Mouse (Mus musculus): ENCODE results near the gene Cecr2. TPM values are rescaled to one million over a fixed set of nuclear protein-coding genes. Genes with fewer than 3 reads are reported as not detected.
"Not testable (repeated sequence)": the region's sequence is repeated elsewhere in the genome, so short reads cannot be mapped to it uniquely, and the experiment has no call there.

The Cecr2 gene
- total RNA-seq, 2 experiments from 2014 or later: 2.3 to 3.0 TPM

DNA sequence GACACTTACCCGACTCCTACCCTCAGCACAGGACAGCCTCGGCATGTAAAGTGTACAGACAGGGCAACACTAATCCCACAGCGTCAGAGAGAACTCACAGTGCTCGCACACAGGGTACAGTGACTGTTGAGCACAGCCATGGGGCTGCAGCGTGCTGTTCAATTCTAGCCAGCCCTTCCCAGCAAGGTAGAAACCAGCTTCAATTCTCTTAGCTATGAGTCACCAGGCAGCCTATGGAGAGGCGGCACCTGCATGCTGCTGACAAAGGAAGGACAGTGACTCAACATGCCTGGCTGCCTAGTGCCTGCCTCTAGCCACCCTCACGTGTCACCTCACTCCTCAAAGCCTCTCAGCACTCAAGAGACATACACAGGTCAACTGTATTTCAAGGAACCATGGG lies 131.8 kb downstream of the Cecr2 start:
- DNase-seq (ENCODE audit: low spot score in 2 of 2): no peak
- intact Hi-C loops (cut with DNase I): no loop called here

DNA sequence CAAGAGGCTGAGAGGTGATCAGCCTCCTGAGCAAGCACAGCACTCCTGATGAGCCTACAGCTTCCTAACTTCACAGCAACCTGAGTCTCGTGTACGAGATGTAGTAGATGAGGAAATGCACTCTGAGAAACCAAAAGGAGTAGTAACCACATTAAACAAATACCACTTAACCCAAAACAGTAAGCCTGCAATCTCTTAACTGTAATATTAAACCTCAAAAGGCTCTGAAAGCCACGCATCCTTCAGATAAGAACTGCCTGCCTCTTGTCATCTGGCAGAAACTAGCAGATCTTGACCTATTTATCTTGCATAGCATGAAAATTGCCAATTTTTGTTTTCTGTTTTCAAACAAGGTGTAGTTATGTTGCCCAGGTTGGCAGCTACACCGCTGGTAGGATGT lies 132.7 kb downstream of the Cecr2 start:
- intact Hi-C loops (cut with DNase I): no loop called here
- no peak for DNase-seq (ENCODE audit: low spot score in 2 of 2)

DNA sequence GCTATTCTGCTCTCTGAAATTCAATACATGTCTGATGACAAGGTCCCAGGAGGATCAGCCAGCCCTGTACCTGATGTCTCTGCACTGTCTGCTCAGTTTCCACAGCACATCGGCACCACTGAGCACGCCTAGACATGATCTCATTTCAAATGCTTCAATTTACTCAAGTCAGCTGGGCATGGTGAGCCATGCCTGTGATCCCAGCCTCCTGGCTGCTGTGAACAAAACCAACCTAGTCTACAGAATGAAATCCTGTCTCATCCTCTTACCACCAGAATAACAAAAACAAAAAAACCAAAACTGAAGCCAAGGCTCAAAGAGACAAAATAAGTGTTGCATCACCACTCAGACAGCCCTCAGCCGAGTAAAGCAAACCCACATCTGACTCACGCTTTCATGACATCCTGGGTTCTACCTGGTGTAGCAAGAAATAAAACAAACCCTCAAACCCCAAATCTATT lies 133.4 kb downstream of the Cecr2 start:
- no peak for DNase-seq (ENCODE audit: low spot score in 2 of 2)
- intact Hi-C loops (cut with DNase I): no loop called here

DNA sequence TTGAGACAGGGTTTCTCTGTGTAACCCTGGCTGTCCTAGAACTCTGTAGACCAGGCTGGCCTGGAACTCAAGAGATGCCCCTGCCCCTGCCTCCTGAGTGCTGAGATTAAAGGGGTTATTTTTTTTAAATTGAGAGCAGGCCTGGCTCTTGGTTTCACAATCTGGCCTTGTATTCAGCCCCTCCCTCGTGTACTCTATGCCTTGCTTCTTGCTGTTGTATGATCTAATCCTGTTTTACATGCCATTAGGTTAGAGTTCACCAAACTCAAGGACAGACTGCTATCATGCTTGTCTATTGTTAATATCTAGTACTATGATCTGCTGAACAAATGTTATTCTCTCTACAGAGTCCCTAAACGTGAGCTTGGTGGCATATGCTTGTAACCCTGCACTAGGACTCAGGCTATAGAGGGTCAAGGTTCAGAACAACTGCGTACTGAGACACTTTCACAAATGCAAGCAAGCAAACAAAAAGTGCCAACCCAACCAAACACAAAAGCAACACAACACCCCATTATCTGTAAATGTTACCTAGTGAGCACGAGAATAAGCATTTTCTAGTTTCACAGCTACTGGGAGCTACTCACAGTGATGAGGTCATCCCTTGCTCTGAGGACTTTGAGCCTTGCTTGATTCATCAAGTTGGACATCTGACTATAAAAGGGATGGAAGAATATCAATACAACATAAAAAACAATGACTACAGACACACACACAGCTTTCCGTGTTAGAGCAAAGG lies 141.0 kb downstream of the Cecr2 start:
- intact Hi-C loops (cut with DNase I): no loop called here
- no peak for DNase-seq (ENCODE audit: low spot score in 2 of 2)

DNA sequence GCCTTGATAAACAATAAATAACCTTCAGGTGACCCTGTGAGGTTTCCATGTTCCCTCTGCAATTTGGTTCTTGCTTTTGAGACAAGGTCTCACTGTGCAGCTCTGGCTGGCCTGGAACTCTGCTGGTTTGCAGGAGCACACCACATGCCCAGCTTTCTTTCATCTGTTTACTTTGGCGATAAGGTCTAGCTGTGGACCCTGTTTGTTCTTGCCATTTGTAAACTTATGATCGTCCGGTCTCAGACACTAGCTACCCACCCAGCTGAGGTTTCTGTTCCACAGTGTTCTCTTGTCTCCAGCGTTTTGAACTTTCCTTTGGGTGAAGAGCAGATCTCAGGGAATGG lies 141.5 kb downstream of the Cecr2 start:
- intact Hi-C loops (cut with DNase I): no loop called here
- DNase-seq (ENCODE audit: low spot score in 2 of 2): no peak

DNA sequence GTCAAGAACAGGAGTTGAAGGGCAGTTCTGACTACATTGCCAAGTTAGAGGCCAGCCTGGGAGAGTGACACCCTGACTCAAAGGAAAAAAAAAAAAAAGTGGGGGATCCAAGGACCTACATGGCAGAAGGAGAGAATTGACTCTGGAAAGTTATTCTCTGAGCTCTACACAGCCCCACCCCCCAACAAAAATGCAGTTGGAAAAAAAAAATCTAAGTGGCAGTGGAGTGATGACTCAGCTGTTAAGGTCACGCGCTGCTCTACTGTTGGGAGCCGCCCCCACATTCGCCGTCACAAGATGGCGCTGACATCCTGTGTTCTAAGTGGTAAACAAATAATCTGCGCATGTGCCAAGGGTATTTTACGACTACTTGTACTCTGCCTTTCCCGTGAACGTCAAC lies 145.8 kb downstream of the Cecr2 start:
- intact Hi-C loops (cut with DNase I): not testable (repeated sequence)

DNA sequence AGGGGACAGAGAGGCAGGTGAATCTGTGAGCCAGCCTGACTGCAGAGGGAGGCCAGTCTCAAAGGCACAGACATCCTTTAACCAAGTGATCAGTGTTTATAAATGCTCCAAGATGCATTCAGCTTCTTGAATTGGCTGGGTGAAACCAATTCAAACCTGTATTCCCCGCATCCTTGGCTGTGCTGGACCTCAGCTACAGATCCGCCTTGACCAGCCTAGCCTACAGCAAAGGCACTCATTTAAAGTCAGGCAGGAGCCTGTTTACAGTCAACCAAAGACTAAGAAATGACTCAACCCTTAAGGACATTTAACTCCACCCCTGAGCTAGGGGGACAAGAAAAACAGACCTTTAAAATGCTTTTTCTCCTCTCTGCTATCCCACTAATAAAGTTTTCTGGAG lies 153.1 kb downstream of the Cecr2 start:
- intact Hi-C loops (cut with DNase I): no loop called here
- no peak for DNase-seq (ENCODE audit: low spot score in 2 of 2)

More for the DNA sequence above, 145.8 kb downstream of the Cecr2 start:
- not testable (repeated sequence) for DNase-seq (ENCODE audit: low spot score in 2 of 2)

DNA sequence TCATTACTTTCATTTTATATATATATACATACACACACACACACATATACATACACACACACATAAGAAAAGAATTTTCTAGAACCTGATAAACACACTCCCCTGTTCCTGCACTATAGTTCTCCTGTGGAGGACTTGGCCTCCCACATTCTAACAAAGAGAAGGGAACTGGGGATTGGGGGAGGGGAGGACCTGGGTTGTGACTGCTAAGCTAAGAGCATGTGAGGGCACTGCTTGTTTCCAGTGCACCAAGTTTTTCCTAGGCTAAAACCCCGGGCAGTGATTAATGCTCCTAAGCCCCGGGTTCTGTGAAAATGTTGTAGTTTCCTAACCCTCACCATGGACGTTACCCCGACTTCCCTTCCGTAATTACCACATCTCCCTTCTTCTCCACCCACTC lies 154.0 kb downstream of the Cecr2 start:
- DNase-seq (ENCODE audit: low spot score in 2 of 2): no peak
- intact Hi-C loops (cut with DNase I): no loop called here

Small RNAs within 50 kb of the gene (microRNA-seq; reads per million reads assigned to microRNA genes)
- 0 reads per million in 2 experiments for gene Gm25193

Other genes starting within 250 kb of the Cecr2 start
- 1 to 10 TPM; 7.4 to 9.1 TPM for gene Il17ra, start 203.1 kb upstream of the Cecr2 start, total RNA-seq (2021)
- gene Tmem121b, start 172.6 kb upstream of the Cecr2 start, total RNA-seq (2021): 10 to 100 TPM; 71.2 to 75.7 TPM
- gene Hdhd5, start 135.1 kb upstream of the Cecr2 start, total RNA-seq (2021): 10 to 100 TPM; 34.4 to 34.9 TPM
- gene Slc25a18, start 107.2 kb downstream of the Cecr2 start, total RNA-seq (2021): 10 to 100 TPM; 46.9 to 50.1 TPM
- 100 to 1,000 TPM; 515 to 524 TPM for gene Atp6v1e1, start 156.4 kb downstream of the Cecr2 start, total RNA-seq (2021)
- gene Bcl2l13, start 169.8 kb downstream of the Cecr2 start, total RNA-seq (2021): 10 to 100 TPM; 41.8 to 44.5 TPM

All from left cerebral cortex, postnatal 14 days (tissue).